Mouse (Mus musculus): ENCODE measurements at regions not wholly inside any gene's neighbourhood (a gene's known extent, or its start where the extent isn't known, plus 50 kb on each side); places are given as distances from the start of the nearest gene placed in this dataset.

DNA sequence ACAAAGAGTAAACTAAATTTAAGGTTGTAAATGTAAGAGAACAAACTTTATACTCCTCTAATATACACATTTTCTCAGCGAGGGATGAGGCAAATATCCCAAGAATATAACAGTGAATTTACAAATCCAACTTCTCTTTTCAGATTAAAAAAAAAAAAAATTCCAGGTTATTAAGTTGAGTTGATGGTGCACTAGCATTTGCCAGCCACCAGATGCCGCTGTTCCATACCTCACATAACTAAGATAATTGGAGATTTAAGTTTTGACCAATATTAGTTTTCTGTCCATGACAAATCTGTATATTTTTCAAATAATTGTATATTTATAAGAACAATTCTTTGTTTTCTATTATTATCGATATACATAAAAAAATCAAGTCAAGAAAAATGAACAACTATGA, 319.9 kb upstream of the Kcnh7 start:
- no peaks in the 10 kb centered on the region for H3K9me3 ChIP-seq (ENCODE audit: control insufficient read depth, low read length)
- H3K4me2 ChIP-seq (replicated peaks; ENCODE audit: low read depth, low read length): no peak overlapping the region
- H3K27me3 ChIP-seq (ENCODE audit: control insufficient read depth, insufficient read depth, low read length): no peaks in the 10 kb centered on the region
- ATAC-seq (ENCODE audit: low FRiP score, low TSS enrichment): no peak
- H3K27ac ChIP-seq (ENCODE audit: low read depth, low read length): no peak overlapping the region
- H3K9ac ChIP-seq (ENCODE audit: low read depth, low read length): no peak overlapping the region
- WGBS: 11% methylated on average over 3 of the region's 3 CpGs
- H3K36me3 ChIP-seq (ENCODE audit: control insufficient read depth, insufficient read depth, low read length): no peaks in the 10 kb centered on the region
- no peak overlapping the region for H3K4me3 ChIP-seq (ENCODE audit: low read length)
- no peaks in the 10 kb centered on the region for H3K4me1 ChIP-seq (ENCODE audit: control insufficient read depth, insufficient read depth, low read length)

DNA sequence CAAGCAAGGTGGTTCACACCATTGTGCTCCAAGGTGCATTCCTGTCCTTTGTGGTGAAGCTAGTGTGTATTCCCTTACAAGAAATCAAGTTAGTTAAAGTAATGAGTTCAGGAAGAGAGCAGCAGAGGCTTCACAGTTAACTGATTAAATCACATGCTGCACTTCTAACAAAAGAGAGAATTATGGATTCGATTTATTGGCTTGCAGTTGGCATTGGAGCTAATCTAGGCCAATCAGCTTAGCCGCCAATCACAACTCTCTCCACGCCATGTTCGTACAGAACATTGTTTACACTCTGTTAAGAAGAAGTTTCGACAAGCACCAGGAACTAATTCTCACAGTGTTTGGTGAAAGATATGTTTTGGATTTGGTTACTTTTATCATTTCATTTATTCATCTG, 292.3 kb upstream of the Kcnh7 start:
- Histone ChIP-seq H3K9me3 (ENCODE audit: control insufficient read depth, low read length) (no peaks in the 10 kb centered on the region), H3K4me3 (ENCODE audit: low read length) (no peak overlapping the region), H3K27ac (ENCODE audit: low read depth, low read length) (no peak overlapping the region), H3K4me1 (ENCODE audit: control insufficient read depth, insufficient read depth, low read length) (no peaks in the 10 kb centered on the region), H3K36me3 (ENCODE audit: control insufficient read depth, insufficient read depth, low read length) (no peaks in the 10 kb centered on the region), H3K4me2 (replicated peaks; ENCODE audit: low read depth, low read length) (no peak overlapping the region), H3K27me3 (ENCODE audit: control insufficient read depth, insufficient read depth, low read length) (no peaks in the 10 kb centered on the region), H3K9ac (ENCODE audit: low read depth, low read length) (no peak overlapping the region)
- ATAC-seq (ENCODE audit: low FRiP score, low TSS enrichment): no peak
- 72% methylated on average over 5 of the region's 5 CpGs for WGBS

DNA sequence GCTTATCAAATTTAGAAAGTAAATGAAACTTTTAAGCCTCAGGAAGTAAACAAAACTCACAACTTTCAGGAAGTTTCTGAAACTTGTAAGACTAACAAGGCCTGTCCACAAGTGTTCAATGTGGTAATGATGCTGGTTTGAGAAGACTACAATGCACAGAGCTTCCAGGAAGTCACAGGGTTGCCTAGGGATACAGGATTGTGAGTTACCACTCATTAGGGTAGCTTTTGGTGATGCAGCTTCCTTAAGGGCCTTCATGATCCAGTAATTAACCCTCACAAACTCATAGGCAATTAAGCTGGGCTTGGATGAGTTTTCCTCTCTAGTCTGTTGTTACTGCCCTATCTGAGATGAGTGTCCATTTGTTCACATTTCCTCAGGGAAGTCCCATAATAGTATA, 291.2 kb upstream of the Kcnh7 start:
- H3K27ac ChIP-seq (ENCODE audit: low read depth, low read length): no peak overlapping the region
- no peak overlapping the region for H3K9ac ChIP-seq (ENCODE audit: low read depth, low read length)
- H3K4me3 ChIP-seq (ENCODE audit: low read length): no peak overlapping the region
- no peak overlapping the region for H3K4me2 ChIP-seq (replicated peaks; ENCODE audit: low read depth, low read length)
- H3K4me1 ChIP-seq (ENCODE audit: control insufficient read depth, insufficient read depth, low read length): no peaks in the 10 kb centered on the region
- no peaks in the 10 kb centered on the region for H3K36me3 ChIP-seq (ENCODE audit: control insufficient read depth, insufficient read depth, low read length)
- no peaks in the 10 kb centered on the region for H3K9me3 ChIP-seq (ENCODE audit: control insufficient read depth, low read length)
- ATAC-seq (ENCODE audit: low FRiP score, low TSS enrichment): no peak
- no peaks in the 10 kb centered on the region for H3K27me3 ChIP-seq (ENCODE audit: control insufficient read depth, insufficient read depth, low read length)

DNA sequence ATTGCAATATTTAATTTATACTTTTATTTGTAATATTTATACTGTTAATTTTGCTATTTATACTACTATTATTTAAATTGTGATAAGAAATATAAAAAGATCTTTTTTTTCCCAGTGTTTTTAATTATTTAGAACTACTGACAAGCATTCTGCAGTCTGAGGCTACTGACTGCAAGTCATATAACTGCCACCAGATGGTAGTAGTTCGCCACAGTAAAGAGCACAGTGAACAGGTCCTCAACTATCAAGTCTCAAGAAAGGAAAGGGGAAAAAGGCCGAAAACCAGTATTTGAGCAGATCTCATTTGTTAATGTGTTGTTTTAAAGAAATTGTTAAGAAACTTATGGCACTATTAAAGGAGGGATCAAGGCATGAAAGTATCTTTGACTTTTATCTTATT, 289.6 kb upstream of the Kcnh7 start:
- H3K27ac ChIP-seq (ENCODE audit: low read depth, low read length): no peak overlapping the region
- H3K4me3 ChIP-seq (ENCODE audit: low read length): no peak overlapping the region
- no peaks in the 10 kb centered on the region for H3K9me3 ChIP-seq (ENCODE audit: control insufficient read depth, low read length)
- no peaks in the 10 kb centered on the region for H3K27me3 ChIP-seq (ENCODE audit: control insufficient read depth, insufficient read depth, low read length)
- peak; percentile 81; the same call in 1 of the 2 replicates for ATAC-seq (ENCODE audit: low FRiP score, low TSS enrichment)
- no peak overlapping the region for H3K4me2 ChIP-seq (replicated peaks; ENCODE audit: low read depth, low read length)
- no peak overlapping the region for H3K9ac ChIP-seq (ENCODE audit: low read depth, low read length)
- WGBS: 16% methylated on average over 2 of the region's 2 CpGs
- no peaks in the 10 kb centered on the region for H3K36me3 ChIP-seq (ENCODE audit: control insufficient read depth, insufficient read depth, low read length)
- H3K4me1 ChIP-seq (ENCODE audit: control insufficient read depth, insufficient read depth, low read length): no peaks in the 10 kb centered on the region

DNA sequence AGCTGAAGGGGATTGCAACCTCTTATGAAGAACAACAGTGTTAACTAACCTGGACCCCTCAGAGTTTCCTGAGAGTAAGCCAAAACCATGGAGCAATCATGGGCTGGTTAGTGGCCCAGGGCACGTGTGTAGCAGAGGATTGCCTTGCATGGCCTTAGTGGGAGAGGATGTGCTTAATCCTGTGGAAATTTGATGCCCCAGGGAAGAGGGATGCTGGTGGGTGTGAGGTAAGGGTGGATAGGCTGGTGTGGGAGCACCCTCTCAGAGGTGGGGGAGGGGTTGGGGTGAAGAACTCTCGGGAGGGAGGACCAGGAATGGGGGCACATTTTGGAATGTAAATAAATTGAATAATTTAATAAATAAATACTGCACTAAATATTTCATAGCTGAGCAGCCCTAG, 288.2 kb upstream of the Kcnh7 start:
- H3K4me3 ChIP-seq (ENCODE audit: low read length): no peak overlapping the region
- H3K27me3 ChIP-seq (ENCODE audit: control insufficient read depth, insufficient read depth, low read length): no peaks in the 10 kb centered on the region
- H3K4me1 ChIP-seq (ENCODE audit: control insufficient read depth, insufficient read depth, low read length): no peaks in the 10 kb centered on the region
- no peaks in the 10 kb centered on the region for H3K9me3 ChIP-seq (ENCODE audit: control insufficient read depth, low read length)
- no peak for ATAC-seq (ENCODE audit: low FRiP score, low TSS enrichment)
- WGBS: 25% methylated on average over 2 of the region's 2 CpGs
- no peak overlapping the region for H3K27ac ChIP-seq (ENCODE audit: low read depth, low read length)
- H3K36me3 ChIP-seq (ENCODE audit: control insufficient read depth, insufficient read depth, low read length): no peaks in the 10 kb centered on the region
- no peak overlapping the region for H3K9ac ChIP-seq (ENCODE audit: low read depth, low read length)
- H3K4me2 ChIP-seq (replicated peaks; ENCODE audit: low read depth, low read length): no peak overlapping the region

DNA sequence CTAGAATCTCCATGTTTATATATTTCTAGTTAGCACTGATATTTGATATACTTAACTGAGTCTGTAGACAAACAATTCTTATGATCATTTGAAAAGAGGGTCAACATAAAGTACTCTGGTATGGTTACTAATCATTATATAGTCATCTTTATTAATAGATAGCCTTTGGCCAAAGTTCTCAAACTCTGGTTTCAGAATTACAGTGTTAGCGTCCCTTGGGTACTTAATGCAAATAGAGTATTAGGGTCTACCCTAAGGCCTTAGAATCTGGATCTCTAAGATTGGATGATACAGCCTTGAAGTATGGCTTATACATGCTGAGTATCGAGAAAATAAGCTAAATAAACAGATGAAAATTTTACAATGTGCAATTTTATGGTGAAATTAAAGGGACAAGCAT, 275.0 kb upstream of the Kcnh7 start:
- Histone ChIP-seq H3K4me2 (replicated peaks; ENCODE audit: low read depth, low read length) (no peak overlapping the region), H3K9me3 (ENCODE audit: control insufficient read depth, low read length) (no peaks in the 10 kb centered on the region)
- WGBS: 88% methylated on average over 2 of the region's 2 CpGs

DNA sequence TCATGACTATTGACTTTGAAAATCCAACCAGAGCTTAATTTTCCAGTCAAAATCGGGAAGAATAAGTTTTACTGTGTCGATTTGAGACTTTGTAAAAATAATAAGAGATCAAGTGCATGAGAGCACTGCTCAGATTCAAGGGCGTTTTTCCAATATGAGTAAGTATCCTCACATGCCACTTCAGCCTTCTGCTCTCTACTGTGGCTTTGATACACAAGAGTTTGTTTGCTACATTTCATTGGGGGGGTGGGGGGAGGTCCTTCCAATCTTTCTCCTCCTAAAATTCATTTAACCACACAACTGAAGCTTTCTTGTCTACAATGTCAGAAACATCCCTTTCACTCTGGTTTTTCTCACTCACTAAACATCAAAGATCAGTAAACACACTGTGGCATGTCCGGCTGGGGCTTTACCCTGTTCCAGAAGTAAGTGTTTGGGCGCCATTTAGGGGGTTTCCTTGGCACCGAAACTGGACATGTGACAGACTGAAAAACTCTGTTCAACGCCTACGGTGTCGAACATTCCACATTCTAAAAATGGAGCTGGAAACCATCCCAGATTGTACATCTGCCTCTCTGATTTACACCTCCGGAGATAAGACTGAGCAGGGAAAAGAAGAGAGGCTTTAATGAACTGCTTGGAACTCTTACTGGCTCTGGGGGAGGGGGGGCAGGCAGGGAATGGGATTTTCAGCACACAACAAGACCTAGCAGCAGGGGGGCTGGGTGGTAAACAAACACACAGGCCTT, 270.4 kb upstream of the Kcnh7 start:
- Histone ChIP-seq H3K36me3 (ENCODE audit: control insufficient read depth, insufficient read depth, low read length) (no peaks in the 10 kb centered on the region), H3K4me3 (ENCODE audit: low read length) (no peak overlapping the region), H3K4me1 (ENCODE audit: control insufficient read depth, insufficient read depth, low read length) (no peaks in the 10 kb centered on the region), H3K4me2 (replicated peaks; ENCODE audit: low read depth, low read length) (no peak overlapping the region), H3K9ac (ENCODE audit: low read depth, low read length) (no peak overlapping the region), H3K27ac (ENCODE audit: low read depth, low read length) (no peak overlapping the region), H3K27me3 (ENCODE audit: control insufficient read depth, insufficient read depth, low read length) (no peaks in the 10 kb centered on the region), H3K9me3 (ENCODE audit: control insufficient read depth, low read length) (no peaks in the 10 kb centered on the region)
- 52% methylated on average over 10 of the region's 10 CpGs for WGBS
- peak; percentile 72; the same call in 1 of the 2 replicates for ATAC-seq (ENCODE audit: low FRiP score, low TSS enrichment)

More for the DNA sequence above, 275.0 kb upstream of the Kcnh7 start:
- Histone ChIP-seq H3K27ac (ENCODE audit: low read depth, low read length) (no peak overlapping the region), H3K9ac (ENCODE audit: low read depth, low read length) (no peak overlapping the region), H3K27me3 (ENCODE audit: control insufficient read depth, insufficient read depth, low read length) (no peaks in the 10 kb centered on the region), H3K4me1 (ENCODE audit: control insufficient read depth, insufficient read depth, low read length) (no peaks in the 10 kb centered on the region), H3K4me3 (ENCODE audit: low read length) (no peak overlapping the region), H3K36me3 (ENCODE audit: control insufficient read depth, insufficient read depth, low read length) (no peaks in the 10 kb centered on the region)
- no peak for ATAC-seq (ENCODE audit: low FRiP score, low TSS enrichment)

DNA sequence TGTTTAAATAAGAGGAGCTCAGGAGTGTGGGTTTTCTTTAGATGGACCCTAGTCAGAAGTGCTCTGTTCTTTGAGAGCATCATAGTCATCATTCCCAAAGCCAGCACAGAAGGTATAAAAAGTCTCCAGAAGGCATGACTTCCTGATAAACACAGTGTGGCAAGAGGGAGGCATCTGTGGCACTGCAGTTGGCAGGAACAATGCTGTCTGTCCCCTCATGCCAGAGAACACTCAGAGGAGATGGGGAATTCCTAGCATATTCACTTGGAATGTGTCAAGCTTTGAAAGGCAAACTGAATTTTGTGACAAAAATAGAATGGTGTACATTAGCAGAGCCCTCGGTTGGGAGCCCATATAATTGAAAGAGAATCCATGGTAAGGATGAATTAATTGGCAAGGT, 268.8 kb upstream of the Kcnh7 start:
- Histone ChIP-seq H3K4me3 (ENCODE audit: low read length) (no peak overlapping the region), H3K4me2 (replicated peaks; ENCODE audit: low read depth, low read length) (no peak overlapping the region), H3K9ac (ENCODE audit: low read depth, low read length) (no peak overlapping the region), H3K36me3 (ENCODE audit: control insufficient read depth, insufficient read depth, low read length) (no peaks in the 10 kb centered on the region), H3K27ac (ENCODE audit: low read depth, low read length) (no peak overlapping the region), H3K27me3 (ENCODE audit: control insufficient read depth, insufficient read depth, low read length) (no peaks in the 10 kb centered on the region), H3K9me3 (ENCODE audit: control insufficient read depth, low read length) (no peaks in the 10 kb centered on the region), H3K4me1 (ENCODE audit: control insufficient read depth, insufficient read depth, low read length) (no peaks in the 10 kb centered on the region)
- 67% methylated on average over 1 of the region's 1 CpGs for WGBS
- no peak for ATAC-seq (ENCODE audit: low FRiP score, low TSS enrichment)

DNA sequence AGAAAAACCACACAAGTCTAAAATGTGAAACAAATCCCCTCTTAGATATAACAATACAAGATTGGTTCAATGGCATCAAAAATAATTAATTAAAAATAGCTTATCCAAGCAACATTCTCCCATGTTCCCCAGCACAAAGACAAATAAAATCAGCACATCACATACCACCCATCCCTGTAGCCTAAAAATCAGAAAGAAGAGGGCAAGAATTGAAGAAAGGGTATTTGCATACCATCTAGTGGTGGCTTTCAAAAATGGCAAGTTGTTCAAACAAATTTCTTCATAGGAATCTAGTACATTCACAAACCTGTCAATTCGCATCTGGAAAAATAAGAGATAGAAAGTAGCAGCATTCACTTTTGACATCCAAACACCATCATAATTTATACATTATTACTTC, 268.1 kb upstream of the Kcnh7 start:
- no peaks in the 10 kb centered on the region for H3K27me3 ChIP-seq (ENCODE audit: control insufficient read depth, insufficient read depth, low read length)
- H3K36me3 ChIP-seq (ENCODE audit: control insufficient read depth, insufficient read depth, low read length): no peaks in the 10 kb centered on the region
- H3K4me3 ChIP-seq (ENCODE audit: low read length): no peak overlapping the region
- ATAC-seq (ENCODE audit: low FRiP score, low TSS enrichment): no peak
- no peaks in the 10 kb centered on the region for H3K4me1 ChIP-seq (ENCODE audit: control insufficient read depth, insufficient read depth, low read length)
- H3K9me3 ChIP-seq (ENCODE audit: control insufficient read depth, low read length): no peaks in the 10 kb centered on the region
- no peak overlapping the region for H3K27ac ChIP-seq (ENCODE audit: low read depth, low read length)
- no peak overlapping the region for H3K4me2 ChIP-seq (replicated peaks; ENCODE audit: low read depth, low read length)
- H3K9ac ChIP-seq (ENCODE audit: low read depth, low read length): no peak overlapping the region
- WGBS: 68% methylated on average over 1 of the region's 1 CpGs

All from kidney, embryonic 14.5 days (tissue).